Mouse (Mus musculus): ENCODE data around the gene Dhx38.

Gene Dhx38

DNA sequence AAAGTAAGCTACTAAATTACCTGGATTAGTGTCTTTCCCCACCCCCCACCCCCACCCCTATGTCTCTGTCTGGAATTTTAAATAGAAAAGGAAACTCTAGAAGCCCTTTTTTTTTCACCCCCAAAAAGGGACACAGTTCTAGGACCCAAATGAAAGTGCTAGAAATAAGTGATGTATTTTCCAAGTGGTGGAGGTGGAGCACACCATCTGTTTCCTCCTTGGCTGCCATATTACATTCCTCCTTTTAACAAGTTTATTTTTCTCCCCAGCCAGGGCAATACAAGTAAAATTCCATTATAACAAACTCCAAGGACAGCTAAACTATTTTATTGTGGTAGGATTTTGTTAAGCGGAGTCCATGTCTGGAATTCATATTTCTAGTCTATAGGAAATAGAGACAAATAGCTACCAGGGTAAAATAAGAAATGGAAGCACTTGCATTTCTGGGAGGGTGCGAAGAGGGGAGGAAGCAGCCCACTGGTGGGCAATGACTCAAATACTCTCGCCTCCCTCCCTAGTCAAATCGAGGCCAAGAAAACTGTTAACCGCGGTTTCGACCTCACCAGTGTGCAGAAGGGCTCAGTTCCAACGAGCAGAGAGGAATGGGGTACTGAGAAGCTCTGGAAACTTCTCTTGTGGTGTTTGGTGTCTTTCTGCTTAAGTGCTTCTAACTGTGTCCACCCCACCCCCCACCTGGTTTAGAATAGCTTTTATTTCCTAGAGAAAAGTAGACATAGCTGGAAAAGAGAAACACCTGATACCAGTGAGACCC lies 22.7 kb downstream of the Dhx38 start:
- DNase-seq, result no peak

GRCm38 (mm10) chr8:109542165-109542564 lies 23.5 kb downstream of the Dhx38 start:
- DNase-seq, result no peak

- peak; percentile 90 for DNase-seq
Measured at GRCm38 (mm10) chr8:109536703-109537102, 29.0 kb downstream of the Dhx38 start.

- DNase-seq, result peak; percentile 61
Measured at GRCm38 (mm10) chr8:109535140-109535990, 30.3 kb downstream of the Dhx38 start.

DNA sequence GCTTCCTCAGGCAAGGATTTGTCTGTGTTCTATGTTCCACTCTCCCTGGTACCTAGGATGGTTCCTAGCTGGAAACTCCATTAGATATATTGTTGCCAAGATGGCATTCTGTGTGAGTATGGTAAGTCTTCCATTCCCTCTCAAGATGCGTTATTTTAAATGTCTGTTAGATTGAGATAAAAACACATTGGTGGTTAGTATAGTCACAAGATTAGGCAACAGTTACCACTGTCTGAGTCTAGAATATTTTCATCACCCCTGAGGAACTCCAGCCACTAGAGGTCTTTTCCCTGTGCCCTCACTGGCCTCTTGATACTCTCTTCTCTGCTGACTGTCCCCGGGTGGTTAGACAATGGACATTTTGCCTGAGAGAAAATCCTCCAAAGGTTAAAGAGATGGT lies 41.7 kb downstream of the Dhx38 start:
- no peak for DNase-seq

GRCm38 (mm10) chr8:109505560-109505959 lies 60.1 kb downstream of the Dhx38 start:
- no peak for DNase-seq

- no peak for DNase-seq
Measured at GRCm38 (mm10) chr8:109503566-109503965, 62.1 kb downstream of the Dhx38 start.

- no peak for DNase-seq
Measured at GRCm38 (mm10) chr8:109499009-109499717, 66.5 kb downstream of the Dhx38 start.
